Mouse (Mus musculus): ENCODE measurements around the gene Gm5447. TPM values are rescaled to one million over a fixed set of nuclear protein-coding genes. Genes with fewer than 3 reads are reported as not detected.

Gene Gm5447
- polyA plus RNA-seq, 1 experiment from 2014 or later = not detected

DNA sequence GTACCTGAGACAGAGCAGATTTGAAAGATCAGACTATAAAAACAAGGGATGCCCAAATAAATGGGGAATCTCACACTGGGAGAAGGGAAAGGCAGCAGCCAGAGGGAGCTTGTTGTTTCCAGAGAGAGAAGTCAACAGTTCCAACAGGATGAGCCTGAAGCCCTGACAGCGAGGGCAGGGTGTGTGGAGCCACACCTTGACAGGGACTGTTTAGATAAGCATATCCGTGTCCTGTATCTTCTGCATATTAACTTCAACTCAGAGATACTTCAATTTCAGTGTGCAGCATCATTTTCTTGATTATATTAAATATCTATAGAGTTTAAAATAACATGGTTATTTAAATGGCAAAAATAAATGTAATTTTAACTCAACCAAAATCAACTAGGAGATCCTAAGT lies 13.3 kb upstream of the Gm5447 start:
- no peak for ATAC-seq (ENCODE audit: extremely low read depth, insufficient number of reproducible peaks, low FRiP score, low TSS enrichment)
- 67% methylated on average over 2 of the region's 2 CpGs for WGBS
- no peak overlapping the region for H3K27ac ChIP-seq (replicated peaks)

DNA sequence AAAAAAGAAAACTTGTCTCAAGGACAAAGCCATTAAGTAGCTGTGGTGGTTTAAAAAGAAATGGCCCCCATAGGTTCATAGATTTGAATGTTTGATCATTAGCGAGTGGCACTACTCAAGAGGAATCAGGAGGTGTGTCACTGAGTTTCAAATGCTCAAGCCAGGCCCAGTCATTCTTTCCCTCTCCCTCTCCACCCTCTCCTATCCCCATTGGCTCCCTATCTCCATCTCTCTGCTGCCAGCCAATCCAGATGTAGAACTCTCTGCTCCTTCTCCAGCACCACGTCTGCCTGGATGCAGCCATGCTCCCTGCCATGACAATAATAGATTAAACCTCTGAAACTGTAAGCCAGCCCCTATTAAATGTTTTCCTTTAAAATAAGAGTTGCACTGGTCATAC lies 12.1 kb upstream of the Gm5447 start:
- H3K4me3 ChIP-seq = no peak overlapping the region
- H3K4me1 ChIP-seq = peaks cover 13% of the 10 kb centered on the region
- no peak overlapping the region for H3K9ac ChIP-seq
- no peaks in the 10 kb centered on the region for H3K9me3 ChIP-seq
- H3K4me2 ChIP-seq = no peak overlapping the region
- H3K36me3 ChIP-seq = peaks cover 3% of the 10 kb centered on the region; the same call in 1 of the 2 replicates
- H3K27ac ChIP-seq (replicated peaks) = no peak overlapping the region
- 56% methylated on average over 2 of the region's 2 CpGs for WGBS
- no peaks in the 10 kb centered on the region for H3K27me3 ChIP-seq (replicated peaks)
- ATAC-seq (ENCODE audit: extremely low read depth, insufficient number of reproducible peaks, low FRiP score, low TSS enrichment) = no peak

More for the DNA sequence above, 13.3 kb upstream of the Gm5447 start:
- peaks cover 3% of the 10 kb centered on the region; the same call in 1 of the 2 replicates for H3K36me3 ChIP-seq
- no peak overlapping the region for H3K4me3 ChIP-seq
- peaks cover 4% of the 10 kb centered on the region for H3K4me1 ChIP-seq
- H3K9ac ChIP-seq = no peak overlapping the region
- H3K27me3 ChIP-seq (replicated peaks) = no peaks in the 10 kb centered on the region
- no peaks in the 10 kb centered on the region for H3K9me3 ChIP-seq
- no peak overlapping the region for H3K4me2 ChIP-seq

DNA sequence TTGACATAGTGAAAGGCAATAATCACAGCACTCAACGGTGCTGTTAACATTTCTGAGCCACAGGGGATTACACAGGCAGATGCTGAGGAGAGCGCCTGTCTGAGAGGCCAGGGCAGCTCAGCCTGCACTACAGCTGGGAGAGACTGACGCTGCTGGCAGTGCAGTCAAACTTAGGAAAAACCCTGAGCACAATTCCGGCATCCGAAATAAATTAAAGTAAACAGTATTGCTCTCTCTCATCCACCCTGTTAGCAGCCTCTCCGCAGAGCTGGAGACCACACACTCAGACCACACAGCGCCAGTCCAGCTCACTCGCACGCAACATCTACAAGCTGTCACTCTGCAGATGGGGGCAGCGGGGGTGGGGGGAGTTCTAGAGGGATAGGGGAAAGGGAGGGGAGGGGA lies 7.5 kb upstream of the Gm5447 start:
- Histone ChIP-seq H3K4me1 (peaks cover 31% of the 10 kb centered on the region), H3K4me3 (no peak overlapping the region; the same call in 1 of the 2 replicates), H3K9me3 (no peaks in the 10 kb centered on the region), H3K36me3 (no peaks in the 10 kb centered on the region), H3K27ac (replicated peaks) (no peak overlapping the region), H3K9ac (peak overlapping the region; percentile 51; the same call in 1 of the 2 replicates), H3K27me3 (replicated peaks) (no peaks in the 10 kb centered on the region), H3K4me2 (peak overlapping the region; percentile 56)
- ATAC-seq (ENCODE audit: extremely low read depth, insufficient number of reproducible peaks, low FRiP score, low TSS enrichment) = no peak
- 24% methylated on average over 10 of the region's 10 CpGs for WGBS

DNA sequence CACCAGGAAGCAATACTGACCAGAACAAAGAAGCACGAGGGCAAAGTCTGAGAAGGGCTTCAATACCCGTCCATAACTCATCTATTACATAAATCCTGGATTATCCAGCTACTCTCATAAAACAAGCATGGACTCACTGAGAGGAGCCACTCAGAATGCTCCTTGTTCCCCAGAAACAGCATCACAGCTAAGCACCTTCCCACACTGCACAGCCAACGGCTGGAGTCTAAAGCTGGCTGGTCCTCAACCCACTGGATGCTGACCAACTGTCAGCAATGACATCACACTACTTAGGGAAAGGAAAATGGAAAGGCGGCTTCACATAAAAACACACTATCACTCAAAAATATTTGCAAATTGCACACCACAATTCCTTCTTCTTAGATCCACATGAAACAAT lies 5.7 kb upstream of the Gm5447 start:
- Histone ChIP-seq H3K9me3 (no peaks in the 10 kb centered on the region), H3K4me2 (no peak overlapping the region), H3K36me3 (no peaks in the 10 kb centered on the region), H3K4me1 (peaks cover 40% of the 10 kb centered on the region), H3K27me3 (replicated peaks) (no peaks in the 10 kb centered on the region), H3K9ac (no peak overlapping the region), H3K4me3 (no peak overlapping the region), H3K27ac (replicated peaks) (no peak overlapping the region)
- WGBS = 63% methylated on average over 4 of the region's 4 CpGs
- ATAC-seq (ENCODE audit: extremely low read depth, insufficient number of reproducible peaks, low FRiP score, low TSS enrichment) = no peak

DNA sequence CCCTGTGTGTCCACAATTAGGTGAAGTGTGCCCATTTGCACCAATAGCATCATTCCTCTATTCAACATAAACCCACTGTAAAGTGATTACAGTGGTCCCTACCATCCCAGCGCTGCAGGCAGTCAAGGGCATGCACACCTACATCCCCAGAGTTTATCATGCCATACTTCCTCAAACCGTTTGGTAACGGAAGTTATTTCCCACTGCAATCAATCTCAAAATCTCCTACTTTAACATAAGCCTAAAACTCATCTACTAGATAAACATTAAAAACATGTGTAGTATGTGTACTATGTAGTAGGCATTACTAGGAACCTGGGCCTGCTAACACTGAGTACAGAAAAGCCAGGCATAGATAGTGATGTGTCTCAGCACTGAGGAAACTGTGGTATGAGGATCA lies 3.0 kb upstream of the Gm5447 start:
- ATAC-seq (ENCODE audit: extremely low read depth, insufficient number of reproducible peaks, low FRiP score, low TSS enrichment) = no peak
- Histone ChIP-seq H3K4me2 (no peak overlapping the region), H3K9me3 (no peaks in the 10 kb centered on the region), H3K4me3 (no peak overlapping the region), H3K36me3 (no peaks in the 10 kb centered on the region), H3K9ac (no peak overlapping the region), H3K27ac (replicated peaks) (no peak overlapping the region), H3K4me1 (peaks cover 40% of the 10 kb centered on the region), H3K27me3 (replicated peaks) (no peaks in the 10 kb centered on the region; the same call in 1 of the 2 replicates)
- 85% methylated on average over 3 of the region's 3 CpGs for WGBS

DNA sequence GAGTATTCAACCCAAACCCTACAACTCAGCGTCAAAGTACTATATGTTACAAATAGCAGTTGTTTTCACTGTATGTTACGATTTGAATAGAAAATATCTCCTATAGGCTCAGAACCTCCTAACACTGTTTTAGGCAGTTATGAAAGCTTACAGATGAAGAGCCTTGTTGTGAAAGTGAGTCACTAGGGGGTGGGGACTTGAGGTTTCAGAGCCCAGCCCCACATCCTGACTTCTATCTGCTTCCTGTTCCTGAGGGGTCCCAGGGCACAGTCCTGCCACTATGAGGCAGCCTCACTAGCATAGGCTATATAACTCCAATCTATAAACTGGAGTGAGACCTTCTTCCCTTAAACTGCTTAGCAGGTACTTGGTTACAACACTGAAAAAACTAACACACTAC lies 1.9 kb upstream of the Gm5447 start:
- Histone ChIP-seq H3K27ac (replicated peaks) (no peak overlapping the region), H3K4me2 (no peak overlapping the region), H3K27me3 (replicated peaks) (no peaks in the 10 kb centered on the region; the same call in 1 of the 2 replicates), H3K9ac (no peak overlapping the region), H3K36me3 (no peaks in the 10 kb centered on the region), H3K4me3 (no peak overlapping the region), H3K4me1 (peaks cover 30% of the 10 kb centered on the region), H3K9me3 (no peaks in the 10 kb centered on the region)
- no peak for ATAC-seq (ENCODE audit: extremely low read depth, insufficient number of reproducible peaks, low FRiP score, low TSS enrichment)
- WGBS = 83% methylated on average over 2 of the region's 2 CpGs

DNA sequence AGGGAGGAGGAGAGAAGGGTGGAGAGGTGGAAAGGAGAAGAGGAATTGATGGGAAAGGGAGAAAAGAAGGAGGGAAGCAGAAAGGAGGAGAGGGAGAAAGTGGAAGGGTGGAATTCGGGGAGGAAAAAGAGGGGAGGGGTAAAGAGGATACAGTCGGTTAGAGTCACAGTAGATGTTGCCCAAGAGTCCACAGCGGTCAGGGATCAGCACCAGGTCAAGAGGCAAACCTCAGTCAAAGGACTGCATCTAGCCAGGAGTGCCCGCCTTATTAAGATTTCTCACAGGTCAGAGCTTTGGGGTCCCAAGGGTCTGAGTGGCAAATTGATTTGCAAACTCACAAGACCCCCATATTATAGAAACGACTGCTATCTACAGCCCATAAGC lies 235 bp downstream of the Gm5447 start:
- H3K4me2 ChIP-seq = peak overlapping the region; percentile 72
- H3K9ac ChIP-seq = peak overlapping the region; percentile 93
- ATAC-seq (ENCODE audit: extremely low read depth, insufficient number of reproducible peaks, low FRiP score, low TSS enrichment) = no peak
- H3K36me3 ChIP-seq = no peaks in the 10 kb centered on the region
- peaks cover 17% of the 10 kb centered on the region for H3K4me1 ChIP-seq
- 22% methylated on average over 5 of the region's 5 CpGs for WGBS
- no peak overlapping the region for H3K27ac ChIP-seq (replicated peaks)
- peak overlapping the region; percentile 98 for H3K4me3 ChIP-seq
- H3K9me3 ChIP-seq = no peaks in the 10 kb centered on the region
- peaks cover 3% of the 10 kb centered on the region; the same call in 1 of the 2 replicates for H3K27me3 ChIP-seq (replicated peaks)

DNA sequence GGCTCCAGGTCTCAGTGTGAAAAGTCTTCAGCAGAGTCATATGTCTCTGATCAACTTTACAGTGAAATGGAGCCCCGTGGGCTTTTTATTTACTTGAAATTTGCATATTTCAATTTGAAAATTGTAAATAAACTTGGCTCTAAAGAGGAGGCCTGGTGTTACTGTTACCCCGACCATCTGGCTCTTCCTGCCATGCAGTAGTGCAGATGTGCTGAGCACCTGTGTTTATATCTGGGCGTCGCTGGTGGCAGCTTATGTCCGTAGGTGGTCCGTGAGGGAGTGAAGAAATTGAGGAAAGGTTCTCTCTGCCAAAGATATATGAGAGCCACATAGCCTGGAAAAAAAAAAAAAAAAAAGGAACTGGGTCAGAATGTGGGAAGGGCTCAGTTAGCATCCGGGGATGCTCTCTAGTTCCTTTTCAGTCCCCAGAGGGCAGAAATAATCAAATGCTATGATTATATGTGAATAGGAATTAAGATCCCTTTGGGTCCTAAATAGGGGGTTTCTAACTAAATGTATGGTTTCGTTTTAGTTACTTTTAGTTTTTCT lies 2.6 kb downstream of the Gm5447 start:
- Histone ChIP-seq H3K9me3 (no peaks in the 10 kb centered on the region), H3K4me1 (peaks cover 13% of the 10 kb centered on the region), H3K27me3 (replicated peaks) (peaks cover 3% of the 10 kb centered on the region; the same call in 1 of the 2 replicates), H3K36me3 (no peaks in the 10 kb centered on the region), H3K27ac (replicated peaks) (no peak overlapping the region), H3K4me3 (no peak overlapping the region), H3K4me2 (no peak overlapping the region), H3K9ac (no peak overlapping the region)
- WGBS = 53% methylated on average over 8 of the region's 8 CpGs
- no peak for ATAC-seq (ENCODE audit: extremely low read depth, insufficient number of reproducible peaks, low FRiP score, low TSS enrichment)

DNA sequence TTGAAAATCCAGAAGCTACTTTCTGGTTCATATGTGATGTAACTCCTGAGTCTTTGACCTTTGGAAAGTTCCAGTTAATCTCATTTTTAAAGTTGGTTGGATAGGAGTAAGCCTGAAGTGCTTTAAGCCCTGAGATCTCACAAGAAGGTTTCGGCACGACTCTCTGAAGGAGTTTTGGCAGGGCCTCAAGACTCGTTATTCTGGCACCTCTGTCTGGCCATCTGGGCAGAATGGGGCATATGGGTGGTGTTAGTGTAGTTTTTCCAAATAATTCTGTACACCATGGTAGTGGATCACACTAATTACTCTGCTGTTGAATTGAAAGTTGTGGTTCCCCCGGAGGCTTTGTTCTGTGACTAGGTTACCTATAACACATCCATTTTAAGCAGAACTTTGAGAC lies 4.2 kb downstream of the Gm5447 start:
- peaks cover 4% of the 10 kb centered on the region for H3K4me1 ChIP-seq
- H3K27me3 ChIP-seq (replicated peaks) = peaks cover 3% of the 10 kb centered on the region; the same call in 1 of the 2 replicates
- WGBS = 70% methylated on average over 4 of the region's 4 CpGs
- H3K27ac ChIP-seq (replicated peaks) = no peak overlapping the region
- H3K36me3 ChIP-seq = no peaks in the 10 kb centered on the region
- no peak overlapping the region for H3K9ac ChIP-seq
- no peaks in the 10 kb centered on the region for H3K9me3 ChIP-seq
- H3K4me3 ChIP-seq = no peak overlapping the region
- no peak overlapping the region for H3K4me2 ChIP-seq
- ATAC-seq (ENCODE audit: extremely low read depth, insufficient number of reproducible peaks, low FRiP score, low TSS enrichment) = no peak

DNA sequence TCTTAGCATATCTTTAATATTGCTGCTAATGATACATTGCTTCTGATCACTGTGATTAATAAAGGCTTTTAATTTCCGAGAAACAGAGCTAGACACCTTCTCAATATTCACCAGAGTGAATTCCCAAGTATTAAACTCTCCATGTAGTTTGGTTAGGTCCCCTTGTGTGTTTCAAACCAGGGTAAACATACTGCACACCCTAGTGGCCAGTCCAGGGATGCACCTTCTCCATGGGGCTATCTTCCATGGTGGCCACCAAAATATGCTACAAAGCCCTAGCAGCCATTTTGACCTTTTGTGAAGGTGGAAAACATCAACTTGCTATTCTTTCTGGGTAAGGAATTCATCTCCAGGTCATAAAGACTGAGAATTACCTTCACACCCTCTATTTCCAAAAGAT lies 7.7 kb downstream of the Gm5447 start:
- 48% methylated on average over 1 of the region's 1 CpGs for WGBS
- no peaks in the 10 kb centered on the region for H3K36me3 ChIP-seq
- H3K4me2 ChIP-seq = no peak overlapping the region
- H3K27me3 ChIP-seq (replicated peaks) = 0 out of 2 replicates have a peak, but pooled peaks cover 5% of the 10 kb centered on the region
- H3K9ac ChIP-seq = no peak overlapping the region
- no peak overlapping the region for H3K27ac ChIP-seq (replicated peaks)
- H3K4me1 ChIP-seq = peaks cover 10% of the 10 kb centered on the region
- no peaks in the 10 kb centered on the region for H3K9me3 ChIP-seq
- ATAC-seq (ENCODE audit: extremely low read depth, insufficient number of reproducible peaks, low FRiP score, low TSS enrichment) = no peak
- H3K4me3 ChIP-seq = no peak overlapping the region

DNA sequence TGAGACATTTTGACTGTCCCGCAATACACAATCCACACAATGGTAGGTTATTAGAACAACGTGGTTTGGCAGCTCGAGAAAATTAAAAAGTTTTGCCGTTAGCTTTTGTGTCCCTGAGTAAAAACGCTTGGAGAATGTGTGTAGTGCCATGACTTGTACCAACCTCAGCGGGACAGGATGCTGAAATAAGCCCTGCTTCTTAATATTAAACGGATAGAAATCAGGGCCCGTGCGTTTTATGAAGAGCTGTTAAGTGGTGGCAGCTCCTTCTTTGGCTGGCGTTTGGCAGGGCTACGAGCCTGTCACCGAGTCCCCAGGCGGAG lies 11.2 kb downstream of the Gm5447 start:
- H3K36me3 ChIP-seq = no peaks in the 10 kb centered on the region
- H3K9ac ChIP-seq = peak overlapping the region; percentile 76
- no peak for ATAC-seq (ENCODE audit: extremely low read depth, insufficient number of reproducible peaks, low FRiP score, low TSS enrichment)
- peak overlapping the region; percentile 83 for H3K4me2 ChIP-seq
- WGBS = 12% methylated on average over 13 of the region's 13 CpGs
- H3K27ac ChIP-seq (replicated peaks) = no peak overlapping the region
- peaks cover 16% of the 10 kb centered on the region for H3K27me3 ChIP-seq (replicated peaks)
- peaks cover 11% of the 10 kb centered on the region for H3K4me1 ChIP-seq
- H3K4me3 ChIP-seq = peak overlapping the region; percentile 54
- H3K9me3 ChIP-seq = no peaks in the 10 kb centered on the region
